Mouse (Mus musculus) right cerebral cortex, postnatal 25 days (tissue): ENCODE results near the gene Tfap2c.

Source experiments
- DNase-seq: peaks from one replicate; pipeline ENCODE4 v3.0.0; 2022

Tfap2c gene

DNA sequence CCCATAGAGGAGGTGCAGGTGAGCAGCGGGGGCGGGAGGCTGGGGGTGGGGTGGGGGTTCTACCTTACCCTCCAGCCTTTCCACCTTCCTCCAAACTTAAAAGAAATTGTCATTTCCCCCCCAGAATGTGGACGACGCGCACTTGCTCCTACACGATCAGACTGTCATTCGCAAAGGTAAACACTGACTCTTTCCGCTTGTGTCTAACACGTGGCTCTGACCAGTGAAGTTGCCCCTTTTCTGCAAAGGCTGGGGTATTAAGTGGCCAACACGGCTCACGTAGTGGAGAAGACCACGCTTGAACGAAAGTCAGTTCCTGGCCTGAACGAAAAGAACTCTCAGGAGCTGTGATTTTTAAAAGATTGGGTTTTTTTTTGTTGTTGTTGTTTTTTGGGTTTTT is 2.5 kb downstream of the Tfap2c start:
- DNase-seq: no peak

DNA sequence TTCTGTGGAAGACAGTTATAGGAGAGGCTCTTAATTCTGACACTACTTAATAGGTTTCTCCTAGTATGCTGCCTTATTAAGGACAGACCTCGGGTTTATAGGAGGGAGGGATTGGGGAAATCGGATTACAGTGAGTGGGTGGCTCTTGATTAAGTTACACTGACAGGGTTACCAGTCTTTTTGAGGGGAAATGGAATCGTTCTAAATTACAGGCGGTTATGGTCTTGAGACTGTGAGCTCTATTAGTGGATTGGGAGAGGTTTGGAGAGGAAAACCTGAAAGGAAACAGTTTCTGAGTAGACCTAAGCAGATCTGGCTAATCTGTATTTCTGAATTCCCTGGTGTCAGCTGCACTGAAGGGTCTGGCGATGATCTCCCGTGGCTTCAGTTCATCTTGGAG is 3.3 kb downstream of the Tfap2c start:
- no peak for DNase-seq

DNA sequence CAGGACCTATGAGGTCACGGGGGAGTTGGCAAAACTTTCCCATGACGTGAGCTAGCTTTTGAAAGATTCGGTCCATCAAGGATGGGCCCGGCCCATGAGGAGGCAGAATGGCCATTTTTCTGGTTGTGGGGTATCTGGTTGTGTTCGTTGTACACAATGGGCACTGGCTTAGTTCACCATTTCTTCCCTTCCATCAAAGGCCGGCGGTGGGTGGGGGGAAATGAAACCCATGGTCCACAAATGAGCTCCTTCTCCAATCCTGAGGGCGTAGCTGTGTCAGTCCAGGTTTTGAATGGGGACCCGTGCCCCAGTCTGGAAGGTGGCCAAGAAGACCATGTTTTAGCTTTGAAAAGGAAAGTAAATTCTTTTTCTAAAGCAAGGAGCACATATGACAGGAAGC is 4.8 kb downstream of the Tfap2c start:
- DNase-seq: no peak

DNA sequence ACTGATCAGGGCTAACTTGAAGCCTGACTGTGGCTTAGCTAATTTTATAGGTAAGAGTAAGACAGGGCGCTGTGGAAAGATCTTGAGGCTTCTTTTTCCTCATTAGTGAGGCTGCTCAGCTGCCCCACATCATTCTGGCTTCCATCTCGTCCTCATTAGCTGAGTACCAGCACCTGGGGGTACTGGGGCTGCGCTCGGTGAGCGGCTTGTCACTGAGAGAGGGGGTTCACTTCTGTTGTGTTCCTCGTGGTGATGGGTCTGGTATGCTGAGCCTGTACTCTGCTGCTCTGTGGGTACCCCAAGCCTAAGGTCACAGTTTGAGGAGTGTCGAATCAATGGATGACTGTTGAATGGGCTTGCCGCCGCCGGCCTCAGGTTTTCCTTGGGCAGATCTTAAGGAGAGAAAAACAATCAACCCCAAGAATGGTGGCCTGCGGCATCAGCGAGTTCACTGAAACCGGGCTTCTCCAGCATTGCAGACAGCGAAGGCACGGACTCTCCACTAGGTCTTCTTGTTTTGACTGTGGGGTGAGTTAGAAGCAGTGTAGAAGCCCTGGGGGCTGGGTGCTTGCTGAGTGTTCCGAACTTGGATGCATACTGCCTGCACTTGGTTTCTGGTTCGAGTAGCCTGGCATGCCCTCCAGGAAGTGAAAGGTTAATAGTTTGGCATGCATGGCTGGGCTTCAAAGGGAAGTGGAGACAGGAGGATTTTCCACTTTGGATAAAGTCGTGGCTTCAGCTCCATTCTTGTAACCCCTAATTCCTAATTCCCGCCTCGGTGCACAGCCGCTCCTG is 9.5 kb downstream of the Tfap2c start:
- no peak for DNase-seq

DNA sequence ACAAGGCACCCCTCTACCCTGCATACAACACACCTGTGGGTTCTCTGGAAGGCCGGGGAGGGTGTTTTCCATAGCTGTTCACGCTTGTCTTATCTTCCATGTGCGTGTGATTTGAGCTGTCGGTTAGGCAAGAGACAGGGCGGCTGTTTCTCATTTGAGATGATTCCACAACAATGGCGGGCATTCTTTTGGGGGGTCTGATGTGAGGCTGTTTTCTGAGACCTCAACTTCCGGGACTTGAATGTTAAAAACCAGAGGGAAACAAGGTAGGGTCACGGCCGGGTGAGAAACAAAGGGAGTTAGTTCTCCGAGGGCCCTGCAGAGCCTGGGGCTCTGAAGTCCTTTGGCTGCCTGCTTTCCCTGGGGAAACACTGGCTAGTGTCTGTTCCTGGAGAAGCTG is 11.6 kb downstream of the Tfap2c start:
- no peak for DNase-seq

DNA sequence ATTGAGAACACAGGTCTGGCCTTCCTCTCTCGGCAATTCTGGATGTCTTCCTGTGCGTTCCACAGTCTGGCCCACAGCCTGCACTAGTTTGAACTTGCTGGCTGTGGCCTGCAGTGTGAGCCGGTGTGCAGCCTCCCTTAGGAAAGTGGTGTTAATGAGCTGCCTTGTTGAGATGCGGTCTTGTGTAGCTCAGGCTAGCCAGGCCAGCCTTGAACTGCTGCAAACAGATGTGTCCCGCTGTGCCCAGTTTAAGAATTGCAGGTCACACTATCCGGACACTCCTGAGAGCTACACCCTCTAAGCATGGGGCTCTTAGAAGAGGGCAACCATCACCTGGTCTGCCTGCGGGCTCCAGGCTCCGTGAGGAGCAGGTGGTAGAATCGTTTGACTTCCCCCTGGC is 18.4 kb downstream of the Tfap2c start:
- DNase-seq: no peak

DNA sequence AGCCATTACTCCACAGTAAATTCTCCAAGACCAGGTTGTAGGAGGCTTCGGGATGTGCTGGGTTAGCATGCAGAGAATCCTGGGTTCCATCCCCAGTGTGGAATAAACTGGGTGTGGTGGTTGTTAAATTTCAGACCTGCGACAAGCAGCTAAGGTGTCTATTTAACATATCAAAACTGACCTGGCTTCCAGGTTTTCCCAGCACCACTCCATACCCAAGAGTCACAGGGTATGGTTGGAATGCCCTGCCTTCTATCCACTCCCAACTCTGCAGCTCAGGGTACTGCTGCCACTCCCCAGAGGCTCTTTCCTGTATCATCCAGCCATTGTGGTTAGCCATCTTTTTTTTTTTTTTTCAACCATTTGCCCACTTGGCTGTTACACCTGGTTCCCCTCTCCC is 19.1 kb downstream of the Tfap2c start:
- DNase-seq: no peak

DNA sequence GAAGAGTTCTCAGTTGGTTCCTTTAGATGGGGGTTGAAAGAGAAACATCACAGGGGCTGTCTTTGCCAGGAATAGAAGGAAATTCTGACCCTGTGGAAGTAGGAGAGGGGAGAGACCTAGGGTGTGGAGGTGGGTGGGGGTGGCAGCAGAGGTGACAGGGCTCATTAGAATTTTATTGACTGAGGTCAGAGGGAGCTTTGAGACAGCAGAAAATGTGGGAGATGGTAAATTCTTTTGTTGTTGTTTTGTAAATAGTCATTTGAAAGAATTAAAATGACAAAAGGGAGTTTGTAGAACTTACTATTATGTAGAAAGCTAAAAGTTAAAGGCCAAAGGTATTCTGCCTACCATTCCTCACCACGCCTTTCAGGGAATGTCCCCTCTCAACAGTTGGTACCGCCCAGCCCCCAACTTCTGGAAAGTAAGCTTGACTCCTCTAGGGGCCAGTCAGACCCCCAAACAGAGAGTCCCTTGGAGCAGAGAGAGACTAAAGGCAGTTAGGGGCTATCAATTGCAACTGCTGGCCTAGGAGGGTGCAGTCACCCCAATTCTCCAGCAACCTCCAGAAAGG is 27.9 kb downstream of the Tfap2c start:
- no peak for DNase-seq

DNA sequence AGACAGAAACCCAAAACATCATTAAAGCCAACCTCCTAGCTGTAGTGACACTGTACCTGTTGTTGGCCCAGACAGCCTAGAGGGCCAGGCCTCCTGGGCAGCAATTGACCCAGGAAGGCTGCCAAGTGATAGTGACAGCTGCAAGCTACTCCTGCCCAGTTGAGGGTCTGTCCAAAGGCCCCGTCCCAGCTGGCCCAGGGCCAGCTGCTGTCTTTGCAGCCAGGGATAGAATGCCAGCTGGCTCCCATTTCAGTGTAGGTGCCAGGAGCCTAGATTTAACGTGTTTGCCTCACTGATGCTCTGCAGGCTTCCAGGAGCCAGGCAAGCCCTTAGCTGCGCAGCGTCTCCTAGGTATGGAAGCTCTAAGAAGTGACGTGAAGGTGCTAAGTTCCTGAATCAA is 29.8 kb downstream of the Tfap2c start:
- no peak for DNase-seq

DNA sequence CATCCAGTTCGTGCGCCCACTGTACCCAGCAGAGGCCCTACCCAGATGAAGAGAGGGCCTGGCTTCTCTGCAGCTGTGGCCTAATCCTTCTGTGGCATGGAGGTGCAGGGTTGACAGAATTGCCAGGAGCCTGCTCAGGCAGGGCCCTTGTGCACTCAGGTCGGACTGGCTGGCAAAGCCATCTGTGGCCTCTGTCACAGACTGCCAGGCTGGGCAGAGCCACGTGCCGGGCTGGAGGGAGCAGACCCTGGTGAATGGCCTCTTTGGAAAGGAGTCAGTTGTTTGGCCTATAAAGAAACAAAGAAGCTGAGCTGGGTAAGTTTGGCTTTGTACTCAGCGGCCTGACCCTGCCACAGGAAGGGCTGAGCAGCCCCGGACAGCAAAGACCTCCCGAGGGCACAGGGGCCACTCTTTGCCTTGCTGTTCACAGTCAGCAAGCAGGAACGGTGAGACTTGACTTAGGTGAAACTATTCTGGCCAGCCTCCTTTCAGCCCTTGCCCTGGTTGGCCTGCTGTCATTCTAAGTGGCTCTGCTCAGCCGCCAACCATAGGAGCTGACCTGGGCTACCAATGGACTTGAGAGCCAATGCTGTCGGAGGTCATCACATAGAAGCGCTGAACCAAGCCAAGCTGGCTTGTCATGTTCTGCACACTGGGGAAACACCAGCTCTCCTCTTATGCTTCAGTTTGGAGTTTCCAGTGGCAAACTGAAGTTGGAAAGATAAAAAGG is 31.3 kb downstream of the Tfap2c start:
- no peak for DNase-seq

DNA sequence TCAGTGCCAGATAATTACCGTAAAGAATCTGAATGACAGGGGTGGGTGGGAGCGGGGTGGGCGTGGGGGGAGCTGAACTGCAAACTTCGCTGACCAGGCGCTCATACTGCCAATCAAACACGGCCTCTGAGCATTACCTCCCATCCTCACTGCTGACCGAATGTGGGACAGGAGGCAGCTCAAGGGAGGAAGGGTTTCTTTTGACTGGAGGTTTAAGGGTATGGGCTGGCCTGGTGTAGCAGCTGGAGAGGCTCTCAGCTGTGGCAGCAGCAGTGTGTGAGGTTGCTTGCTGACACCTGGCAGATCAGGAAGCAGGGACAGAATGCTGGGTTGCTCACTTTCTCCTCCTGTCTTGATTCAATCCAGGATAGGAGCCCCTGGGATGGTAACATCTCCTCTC is 33.9 kb downstream of the Tfap2c start:
- no peak for DNase-seq

DNA sequence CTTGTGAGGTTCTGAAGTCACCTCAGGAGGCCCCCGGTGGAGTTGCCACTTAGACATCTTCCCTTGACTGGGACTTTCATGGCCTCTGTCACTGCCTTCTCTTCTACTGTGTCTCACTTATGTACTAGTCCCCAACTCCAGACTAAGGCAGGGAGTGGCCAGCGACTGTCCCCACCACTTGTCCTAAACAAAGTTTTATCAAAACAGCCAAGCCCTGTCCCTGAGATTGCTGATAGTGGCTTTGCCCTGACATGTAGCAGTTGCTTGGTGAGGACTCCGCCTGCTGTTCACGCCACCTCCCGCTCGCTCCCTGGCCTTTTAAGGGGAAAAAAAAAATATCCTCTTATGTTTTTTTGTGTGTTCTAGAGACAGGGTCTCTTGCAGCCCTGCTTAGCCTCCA is 35.9 kb downstream of the Tfap2c start:
- DNase-seq: no peak

DNA sequence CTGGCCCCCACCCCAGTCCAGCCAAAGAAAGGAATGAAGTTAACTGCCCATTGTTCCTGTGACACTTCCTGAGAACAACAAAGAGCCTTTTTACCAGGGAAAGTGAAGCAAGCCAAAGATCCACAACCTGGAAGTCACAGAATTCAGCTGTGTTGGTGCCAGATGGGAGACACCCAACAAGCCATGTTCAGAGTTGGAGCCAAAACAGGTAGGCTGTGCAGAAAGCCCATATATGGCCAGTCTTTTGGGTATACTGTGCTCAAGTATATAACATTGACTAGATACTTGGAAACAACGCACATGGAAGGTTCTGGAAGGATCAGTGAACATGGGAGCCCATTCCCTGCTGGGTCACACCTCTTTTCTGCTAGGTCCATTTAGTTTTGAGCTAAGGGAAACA is 39.7 kb downstream of the Tfap2c start:
- DNase-seq: no peak

DNA sequence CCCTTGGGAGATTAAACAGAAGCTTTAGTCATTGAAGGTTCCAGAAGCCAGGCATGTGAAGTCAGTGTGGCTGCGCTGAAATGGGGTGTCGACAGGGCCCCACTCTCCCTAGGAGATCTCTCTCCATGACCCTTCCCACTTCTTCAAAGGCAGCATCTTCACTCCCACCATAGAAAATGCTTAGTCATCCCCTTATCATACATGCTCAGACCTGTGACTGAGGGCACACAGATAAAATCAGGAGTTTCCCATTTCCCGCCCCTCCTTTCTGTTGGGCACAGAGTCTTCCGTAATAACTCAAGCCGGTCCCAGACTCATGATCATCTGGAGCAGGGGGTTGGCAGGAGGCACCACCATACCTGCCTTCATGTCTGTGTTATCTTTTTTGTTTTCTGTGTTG is 41.4 kb downstream of the Tfap2c start:
- no peak for DNase-seq

DNA sequence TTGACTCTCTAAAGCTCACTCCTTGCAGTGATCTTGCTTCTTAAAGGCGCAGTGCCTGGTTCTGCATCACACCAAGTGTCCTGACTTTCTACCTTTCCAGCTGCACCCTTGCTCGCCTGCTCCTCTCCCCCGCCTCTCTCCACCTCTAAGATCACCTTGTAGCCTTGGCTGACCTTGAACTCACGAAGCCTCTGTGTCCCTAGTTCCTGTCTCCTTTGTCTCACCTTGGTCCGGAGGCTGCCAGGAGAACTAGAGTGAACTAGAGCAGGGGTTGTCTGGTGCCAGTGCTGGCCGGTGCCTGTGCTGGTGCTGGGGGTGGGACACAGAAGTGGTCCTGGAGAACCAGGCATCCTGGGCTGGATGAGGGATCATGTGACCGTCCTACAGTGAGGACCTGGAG is 44.9 kb downstream of the Tfap2c start:
- no peak for DNase-seq

DNA sequence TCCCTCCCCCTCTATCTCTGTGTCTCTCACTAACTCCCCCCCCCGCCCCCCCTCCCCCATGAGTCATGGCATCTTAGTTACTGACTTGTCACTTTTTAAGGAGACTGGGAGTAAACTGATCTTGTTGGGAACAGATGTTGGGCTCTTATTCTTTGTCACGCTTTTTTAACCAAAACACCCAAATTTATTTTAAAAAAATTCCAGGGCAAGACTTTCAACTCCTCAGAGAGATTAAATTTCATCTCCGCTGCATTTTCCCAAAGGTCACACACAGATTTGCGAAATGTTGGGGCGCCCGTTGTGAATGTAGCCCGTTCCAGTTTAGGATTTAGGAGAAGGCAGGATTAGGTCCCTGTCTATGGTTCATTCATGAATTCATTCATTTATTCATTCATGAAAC is 47.7 kb downstream of the Tfap2c start:
- DNase-seq: no peak

DNA sequence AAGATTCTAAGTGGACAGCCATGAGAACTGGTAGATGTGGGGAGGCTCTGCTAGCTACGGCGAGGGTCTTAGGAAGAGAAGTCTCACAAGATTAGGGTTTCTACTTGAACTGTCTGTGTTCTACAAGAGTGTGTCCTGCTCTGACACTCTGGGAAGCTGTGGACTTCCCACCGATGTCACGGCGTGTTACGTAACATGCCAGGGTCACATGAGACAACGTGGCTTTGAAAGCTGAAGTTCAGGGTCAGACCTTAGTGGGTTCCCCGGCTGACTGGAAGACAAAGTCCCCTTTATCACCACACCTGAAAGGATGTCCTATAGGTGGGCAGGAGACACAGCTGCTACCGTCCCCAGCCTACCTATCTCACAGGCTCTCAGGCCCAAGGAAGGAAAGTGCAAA is 48.5 kb downstream of the Tfap2c start:
- DNase-seq: no peak

DNA sequence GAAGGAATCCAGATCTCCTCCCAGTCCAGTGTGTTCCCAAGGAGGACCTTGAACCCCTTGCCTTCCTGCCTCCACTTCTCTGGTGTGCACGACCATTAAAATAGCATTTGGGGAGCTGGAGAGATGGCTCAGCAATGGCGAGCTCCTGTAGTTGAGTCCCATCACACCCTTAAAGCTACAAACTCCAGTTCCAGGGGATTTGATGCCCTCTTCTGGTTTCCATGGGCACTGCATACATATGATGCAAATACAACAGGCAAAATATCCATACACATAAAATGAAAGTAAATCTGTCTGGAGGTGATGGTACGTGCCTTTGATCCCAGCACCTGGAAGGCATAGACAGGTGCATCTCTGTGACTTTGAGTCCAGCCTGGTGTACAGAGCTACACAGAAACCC is 55.2 kb downstream of the Tfap2c start:
- DNase-seq: no peak

DNA sequence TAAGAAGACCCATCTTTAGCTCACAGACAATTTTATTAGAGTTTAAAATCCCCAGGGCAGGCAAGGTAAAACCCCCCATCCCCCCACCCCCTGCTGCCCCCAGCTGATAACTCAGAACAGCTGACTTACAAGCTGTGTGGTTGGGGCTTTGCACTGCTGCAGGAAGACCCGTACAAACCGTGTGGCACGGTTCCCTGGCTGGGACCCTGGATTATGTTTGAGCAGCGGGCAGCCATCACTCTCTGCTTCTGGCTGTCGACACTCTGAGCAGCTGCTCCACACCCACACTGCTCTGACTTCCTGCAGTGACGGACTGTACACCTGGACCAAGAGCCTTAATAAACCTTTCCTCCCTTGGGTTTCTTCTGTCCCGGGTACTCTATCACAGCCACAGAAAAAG is 56.2 kb downstream of the Tfap2c start:
- DNase-seq: no peak

DNA sequence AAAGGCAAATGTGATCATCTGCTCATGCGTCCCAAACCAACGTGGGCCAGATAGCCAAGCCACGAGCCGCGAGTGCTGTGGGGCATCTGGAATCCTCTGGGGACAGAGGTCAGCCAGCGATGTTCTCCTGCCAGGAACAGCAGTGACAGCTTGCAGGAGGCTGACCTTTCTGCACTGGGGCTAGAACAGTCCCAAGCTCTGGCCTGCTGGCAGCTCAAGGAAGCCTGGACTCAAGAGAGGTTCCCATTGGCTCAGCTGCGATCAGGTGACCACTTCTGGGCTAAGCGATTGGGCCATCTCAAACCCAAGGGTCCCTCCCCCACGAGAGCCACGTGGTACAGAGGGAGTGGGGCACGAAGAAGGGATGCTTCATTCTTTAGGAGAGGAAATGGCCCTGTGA is 58.3 kb downstream of the Tfap2c start:
- DNase-seq: no peak
